In genomic region chr11:88863071-88863903, GRCm38 (mm10) we compare ENCODE assay signal across 8 mouse cellular contexts. TPM values are rescaled to one million over a fixed set of nuclear protein-coding genes. Genes with fewer than 3 reads are reported as not detected.
DNase-seq lines count a peak whose midpoint lies in the region; ATAC-seq and TF ChIP-seq lines count a peak whose summit lies in the region.

No protein-coding gene starts in this region.

- H3K9me3 ChIP-seq in megakaryocyte, embryonic 14.5 days: no peaks in the 10 kb centered on the region
- no peaks in the 10 kb centered on the region for H3K9me3 ChIP-seq in hindbrain, embryonic 10.5 days
- H3K9me3 ChIP-seq in limb, embryonic 13.5 days: no peaks in the 10 kb centered on the region

- H3K27me3 ChIP-seq in megakaryocyte, embryonic 14.5 days (replicated peaks): peaks cover 4% of the 10 kb centered on the region
- 0 out of 2 replicates have a peak, but pooled peaks cover 13% of the 10 kb centered on the region for H3K27me3 ChIP-seq in hindbrain, embryonic 10.5 days (ENCODE audit: insufficient read depth, poor library complexity, severe bottlenecking)
- peaks cover 15% of the 10 kb centered on the region; the same call in 1 of the 2 replicates for H3K27me3 ChIP-seq in limb, embryonic 13.5 days
- no peaks in the 10 kb centered on the region for H3K27me3 ChIP-seq in small intestine, adult 2 months (ENCODE audit: control insufficient read depth, insufficient read depth, low read length)

- no peak for ATAC-seq in megakaryocyte, adult 5-6 weeks (ENCODE audit: poor library complexity, severe bottlenecking)
- ATAC-seq in limb, embryonic 13.5 days (ENCODE audit: low FRiP score, low read depth): no peak

- TF ChIP-seq POLR2A in cortical plate, adult 2 months (IDR thresholded peaks at IDR 0.05; ENCODE audit: extremely low read depth, insufficient read depth, low read length): no peak
- peak; percentile 50; the same call in 1 of the 2 replicates for TF ChIP-seq POLR2A in small intestine, adult 2 months (IDR thresholded peaks at IDR 0.05; ENCODE audit: low read depth, low read length)

- 1% methylated on average over 32 of the region's 32 CpGs for WGBS in hindbrain, embryonic 10.5 days
- under 1% methylated on average over 32 of the region's 32 CpGs for WGBS in limb, embryonic 13.5 days
- WGBS in small intestine, adult 2 months: 1% methylated on average over 32 of the region's 32 CpGs

- H3K27ac ChIP-seq in cortical plate, adult 2 months (ENCODE audit: insufficient read depth, low read length): no peak overlapping the region
- peak overlapping the region; percentile 96 for H3K27ac ChIP-seq in hindbrain, embryonic 10.5 days
- H3K27ac ChIP-seq in limb, embryonic 13.5 days: no peak overlapping the region
- peak overlapping the region; percentile 89 for H3K27ac ChIP-seq in small intestine, adult 2 months (ENCODE audit: insufficient read depth, low read depth, low read length)

- peaks cover 39% of the 10 kb centered on the region for H3K4me1 ChIP-seq in megakaryocyte, embryonic 14.5 days
- no peaks in the 10 kb centered on the region; the same call in 1 of the 2 replicates for H3K4me1 ChIP-seq in cortical plate, adult 2 months (ENCODE audit: control insufficient read depth, insufficient read depth, low read length)
- peaks cover 44% of the 10 kb centered on the region for H3K4me1 ChIP-seq in hindbrain, embryonic 10.5 days (replicated peaks)
- H3K4me1 ChIP-seq in limb, embryonic 13.5 days: peaks cover 24% of the 10 kb centered on the region
- peaks cover 6% of the 10 kb centered on the region; the same call in 1 of the 2 replicates for H3K4me1 ChIP-seq in small intestine, adult 2 months (ENCODE audit: control insufficient read depth, insufficient read depth, insufficient read length, low read length)

- peak overlapping the region; percentile 96 for H3K4me3 ChIP-seq in megakaryocyte, embryonic 14.5 days (replicated peaks)
- peak overlapping the region; percentile 56 for H3K4me3 ChIP-seq in cortical plate, adult 2 months (ENCODE audit: insufficient read depth, low read length)
- H3K4me3 ChIP-seq in hindbrain, embryonic 10.5 days: peak overlapping the region; percentile 75
- peak overlapping the region; percentile 64 for H3K4me3 ChIP-seq in limb, embryonic 13.5 days
- H3K4me3 ChIP-seq in small intestine, adult 2 months (ENCODE audit: low read depth, low read length): peak overlapping the region; percentile 71

- peaks cover 11% of the 10 kb centered on the region for H3K36me3 ChIP-seq in megakaryocyte, embryonic 14.5 days (replicated peaks; ENCODE audit: low read length)
- H3K36me3 ChIP-seq in hindbrain, embryonic 10.5 days: no peaks in the 10 kb centered on the region
- no peaks in the 10 kb centered on the region for H3K36me3 ChIP-seq in limb, embryonic 13.5 days
- no peaks in the 10 kb centered on the region for H3K36me3 ChIP-seq in small intestine, adult 2 months (ENCODE audit: control insufficient read depth, insufficient read depth, low read length)

- peak overlapping the region; percentile 95 for H3K4me2 ChIP-seq in limb, embryonic 13.5 days (replicated peaks)

- TF ChIP-seq CTCF in cortical plate, adult 2 months (IDR thresholded peaks at IDR 0.05; ENCODE audit: extremely low read depth, insufficient read depth, low read length): no peak
- no peak for TF ChIP-seq CTCF in small intestine, adult 2 months (IDR thresholded peaks at IDR 0.05; ENCODE audit: extremely low read depth, insufficient read length, insufficient replicate concordance, low read depth, low read length)

- H3K9ac ChIP-seq in limb, embryonic 13.5 days: peak overlapping the region; percentile 82

- DNase-seq in hindbrain, embryonic 10.5 days (ENCODE audit: low spot score): peak; percentile 27
- no peak for DNase-seq in gastrocnemius, adult 18-20 months (ENCODE audit: low spot score)
- no peak for DNase-seq in adrenal gland, adult 8-10 months

RNA-seq across cellular contexts. Expression of gene Akap1, which starts 1.1 kb away (rescaled TPM):
- 0.90 and 3.9 TPM in 2 replicates for polyA plus RNA-seq in megakaryocyte, embryonic 14.5 days (2012; ENCODE audit: insufficient read depth, low replicate concordance)
- total RNA-seq in megakaryocyte, adult 5-6 weeks (2015): 1.8 and 2.1 TPM in 2 replicates
- 2.3 and 6.6 TPM in 2 replicates for total RNA-seq in megakaryocyte, adult 5-6 weeks (2017)
- 39.6 and 42.3 TPM in 2 replicates for polyA plus RNA-seq in cortical plate, adult 2 months (2012; rRNA removed)
- 17.7 and 19.6 TPM in 2 replicates for polyA plus RNA-seq in hindbrain, embryonic 10.5 days (2016; fragmentation: Nextera tagmentation; extraction: Ambion mirVana)
- polyA plus RNA-seq in limb, embryonic 13.5 days (2015; fragmentation: Nextera tagmentation; extraction: Ambion mirVana): 16.2 and 16.9 TPM in 2 replicates
- polyA plus RNA-seq in small intestine, adult 2 months (2012; rRNA removed): 17.2 and 23.9 TPM in 2 replicates
- total RNA-seq in gastrocnemius, adult 18-20 months (2021): 10 to 100 TPM; 54.5 to 82.7 TPM
- total RNA-seq in adrenal gland, adult 8-10 months (2022): 100 to 1,000 TPM; 102 to 124 (median 117) TPM

Comparison
In these comparisons a context has a peak if more than half of its experiments do, and no peak if none do; other contexts are left out.
1. H3K27ac ChIP-seq: peak in hindbrain, embryonic 10.5 days (single experiment) and small intestine, adult 2 months (single experiment); none in cortical plate, adult 2 months (single experiment) and limb, embryonic 13.5 days (single experiment).
2. Peak in every context shown above with its lines, with median percentiles within 50 percentile points of each other: H3K4me3 ChIP-seq.